Mouse (Mus musculus): ENCODE measurements at regions not wholly inside any gene's neighbourhood (a gene's known extent, or its start where the extent isn't known, plus 50 kb on each side); places are given as distances from the start of the nearest gene placed in this dataset.
A peak's percentile ranks its signal among the peaks of the same experiment; 100 is the strongest.

DNA sequence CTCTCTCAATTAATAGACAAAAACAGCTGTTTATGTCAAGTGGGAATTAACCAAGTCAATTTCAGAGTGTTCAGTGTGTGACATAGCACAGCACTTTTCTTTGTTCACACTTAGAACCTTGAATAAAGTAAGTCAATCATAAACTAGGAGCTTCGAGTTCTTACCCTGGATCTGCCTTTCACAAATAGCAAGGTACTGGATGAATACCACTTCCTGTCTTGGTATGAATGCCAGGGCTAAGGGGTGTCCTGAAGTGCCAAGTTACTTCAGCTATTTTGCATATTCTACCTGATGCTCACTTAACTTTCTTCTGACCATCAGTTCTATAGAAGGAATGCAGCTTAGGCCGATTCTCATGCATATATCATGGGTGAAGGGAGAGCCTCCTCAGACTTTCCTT lies 90.1 kb upstream of the Rasgrp1 start:
- Histone ChIP-seq H3K27me3 (no peaks in the 10 kb centered on the region), H3K4me3 (no peak overlapping the region), H3K27ac (replicated peaks) (no peak overlapping the region), H3K36me3 (no peaks in the 10 kb centered on the region), H3K9me3 (no peaks in the 10 kb centered on the region), H3K9ac (no peak overlapping the region), H3K4me1 (replicated peaks) (0 out of 2 replicates have a peak, but pooled peaks cover 9% of the 10 kb centered on the region), H3K4me2 (no peak overlapping the region)
- 73% methylated on average over 2 of the region's 2 CpGs for WGBS
- ATAC-seq (ENCODE audit: low FRiP score, low read depth) = no peak

- WGBS = 81% methylated on average over 2 of the region's 2 CpGs
- ATAC-seq (ENCODE audit: low FRiP score, low read depth) = no peak
- H3K4me1 ChIP-seq (replicated peaks) = 0 out of 2 replicates have a peak, but pooled peaks cover 9% of the 10 kb centered on the region
- H3K27me3 ChIP-seq = no peaks in the 10 kb centered on the region
- H3K9ac ChIP-seq = no peak overlapping the region
- H3K9me3 ChIP-seq = no peaks in the 10 kb centered on the region
- H3K4me3 ChIP-seq = no peak overlapping the region
- no peaks in the 10 kb centered on the region for H3K36me3 ChIP-seq
- H3K4me2 ChIP-seq = no peak overlapping the region
- no peak overlapping the region for H3K27ac ChIP-seq (replicated peaks)
Observed at GRCm38 (mm10) chr2:117433482-117433881, 90.7 kb upstream of the Rasgrp1 start.

DNA sequence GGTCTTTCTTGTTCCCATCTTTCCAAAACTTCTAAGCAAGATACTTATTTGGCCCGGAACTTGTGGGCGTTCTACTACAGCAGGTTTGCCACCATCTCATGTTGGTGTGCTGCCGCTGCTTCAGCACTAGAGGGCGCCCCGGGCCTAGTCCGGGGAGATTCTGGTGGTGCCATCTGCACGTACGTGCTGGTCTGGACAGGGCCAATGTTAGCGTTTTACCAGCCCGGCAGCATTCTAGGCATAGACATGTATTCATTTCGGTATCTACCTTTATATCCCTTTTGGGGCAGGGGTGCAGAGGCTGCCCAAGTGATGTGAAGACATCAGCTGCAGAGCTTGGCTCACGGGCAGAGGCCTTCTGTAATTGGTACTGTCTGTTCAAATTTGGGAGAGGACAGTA lies 95.3 kb upstream of the Rasgrp1 start:
- H3K27me3 ChIP-seq = no peaks in the 10 kb centered on the region
- no peak overlapping the region for H3K27ac ChIP-seq (replicated peaks)
- no peak overlapping the region for H3K4me2 ChIP-seq
- no peaks in the 10 kb centered on the region for H3K4me1 ChIP-seq (replicated peaks)
- no peaks in the 10 kb centered on the region for H3K9me3 ChIP-seq
- H3K9ac ChIP-seq = no peak overlapping the region
- H3K4me3 ChIP-seq = no peak overlapping the region
- no peaks in the 10 kb centered on the region for H3K36me3 ChIP-seq
- no peak for ATAC-seq (ENCODE audit: low FRiP score, low read depth)
- WGBS = 85% methylated on average over 12 of the region's 12 CpGs

GRCm38 (mm10) chr2:117438586-117439371 lies 96.0 kb upstream of the Rasgrp1 start:
- no peaks in the 10 kb centered on the region for H3K27me3 ChIP-seq
- H3K4me1 ChIP-seq (replicated peaks) = no peaks in the 10 kb centered on the region
- ATAC-seq (ENCODE audit: low FRiP score, low read depth) = peak; percentile 83
- no peak overlapping the region for H3K4me3 ChIP-seq
- no peak overlapping the region for H3K27ac ChIP-seq (replicated peaks)
- 68% methylated on average over 8 of the region's 8 CpGs for WGBS
- no peak overlapping the region for H3K9ac ChIP-seq
- H3K9me3 ChIP-seq = no peaks in the 10 kb centered on the region
- no peak overlapping the region for H3K4me2 ChIP-seq
- H3K36me3 ChIP-seq = no peaks in the 10 kb centered on the region

- 52% methylated on average over 12 of the region's 12 CpGs for WGBS
- Histone ChIP-seq H3K27me3 (no peaks in the 10 kb centered on the region), H3K4me1 (replicated peaks) (no peaks in the 10 kb centered on the region), H3K4me3 (no peak overlapping the region), H3K4me2 (no peak overlapping the region), H3K36me3 (no peaks in the 10 kb centered on the region), H3K9ac (no peak overlapping the region), H3K27ac (replicated peaks) (no peak overlapping the region), H3K9me3 (no peaks in the 10 kb centered on the region)
- peak; percentile 78 for ATAC-seq (ENCODE audit: low FRiP score, low read depth)
Observed at GRCm38 (mm10) chr2:117439372-117440183, 96.8 kb upstream of the Rasgrp1 start.

GRCm38 (mm10) chr2:117440801-117441281 lies 98.0 kb upstream of the Rasgrp1 start:
- H3K4me2 ChIP-seq = no peak overlapping the region
- 86% methylated on average over 7 of the region's 7 CpGs for WGBS
- no peak for ATAC-seq (ENCODE audit: low FRiP score, low read depth)

DNA sequence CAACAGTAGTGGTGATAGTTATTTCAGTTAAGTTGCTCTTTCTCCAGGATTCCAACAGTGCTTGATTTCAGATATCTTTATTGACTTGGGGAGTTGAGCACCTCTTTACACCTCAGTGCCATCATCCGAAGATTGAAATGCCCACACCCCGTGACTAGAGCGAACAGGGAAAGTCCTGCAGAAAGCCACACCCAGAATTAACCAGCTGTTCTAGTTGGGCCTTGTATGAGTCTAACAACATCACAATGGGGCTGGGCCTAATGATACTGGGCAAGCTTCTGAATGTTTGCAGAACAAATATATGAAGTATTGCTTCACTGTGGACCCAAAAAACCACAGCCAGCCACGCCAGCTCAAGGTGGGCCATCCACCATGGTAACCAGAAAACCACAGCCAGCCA lies 100.1 kb upstream of the Rasgrp1 start:
- no peaks in the 10 kb centered on the region for H3K4me1 ChIP-seq (replicated peaks)
- ATAC-seq (ENCODE audit: low FRiP score, low read depth) = no peak
- 84% methylated on average over 4 of the region's 4 CpGs for WGBS
- H3K4me3 ChIP-seq = no peak overlapping the region
- H3K9ac ChIP-seq = no peak overlapping the region
- H3K27ac ChIP-seq (replicated peaks) = no peak overlapping the region
- H3K27me3 ChIP-seq = no peaks in the 10 kb centered on the region
- H3K36me3 ChIP-seq = no peaks in the 10 kb centered on the region
- H3K9me3 ChIP-seq = no peaks in the 10 kb centered on the region
- H3K4me2 ChIP-seq = no peak overlapping the region

More at GRCm38 (mm10) chr2:117440801-117441281, 98.0 kb upstream of the Rasgrp1 start:
- Histone ChIP-seq H3K9me3 (no peaks in the 10 kb centered on the region), H3K27me3 (no peaks in the 10 kb centered on the region), H3K9ac (no peak overlapping the region), H3K4me1 (replicated peaks) (no peaks in the 10 kb centered on the region), H3K4me3 (no peak overlapping the region), H3K36me3 (no peaks in the 10 kb centered on the region), H3K27ac (replicated peaks) (no peak overlapping the region)

DNA sequence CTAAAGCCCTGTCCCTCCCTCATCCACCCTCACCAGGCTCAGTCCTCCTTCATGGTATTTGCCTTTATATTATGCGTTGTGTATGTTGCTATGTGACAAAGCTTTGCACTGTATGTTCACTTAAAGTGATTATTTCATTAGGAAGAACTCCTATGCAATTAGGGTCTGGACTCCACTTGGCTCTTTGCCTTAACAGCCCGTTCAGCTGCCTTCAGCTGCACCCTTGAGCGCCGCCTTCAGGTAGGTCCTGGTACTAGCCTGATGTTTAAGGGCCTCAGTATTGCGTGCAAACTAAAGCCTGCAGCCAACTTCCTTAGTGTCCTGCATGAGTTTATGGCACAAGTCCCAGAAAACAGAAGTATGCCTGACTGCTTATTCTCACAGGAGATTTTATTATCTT lies 101.9 kb upstream of the Rasgrp1 start:
- no peaks in the 10 kb centered on the region for H3K36me3 ChIP-seq
- no peak overlapping the region for H3K9ac ChIP-seq
- no peak overlapping the region for H3K27ac ChIP-seq (replicated peaks)
- H3K4me1 ChIP-seq (replicated peaks) = no peaks in the 10 kb centered on the region
- no peaks in the 10 kb centered on the region for H3K9me3 ChIP-seq
- no peak for ATAC-seq (ENCODE audit: low FRiP score, low read depth)
- 36% methylated on average over 5 of the region's 5 CpGs for WGBS
- H3K4me2 ChIP-seq = no peak overlapping the region
- H3K27me3 ChIP-seq = no peaks in the 10 kb centered on the region
- no peak overlapping the region for H3K4me3 ChIP-seq

DNA sequence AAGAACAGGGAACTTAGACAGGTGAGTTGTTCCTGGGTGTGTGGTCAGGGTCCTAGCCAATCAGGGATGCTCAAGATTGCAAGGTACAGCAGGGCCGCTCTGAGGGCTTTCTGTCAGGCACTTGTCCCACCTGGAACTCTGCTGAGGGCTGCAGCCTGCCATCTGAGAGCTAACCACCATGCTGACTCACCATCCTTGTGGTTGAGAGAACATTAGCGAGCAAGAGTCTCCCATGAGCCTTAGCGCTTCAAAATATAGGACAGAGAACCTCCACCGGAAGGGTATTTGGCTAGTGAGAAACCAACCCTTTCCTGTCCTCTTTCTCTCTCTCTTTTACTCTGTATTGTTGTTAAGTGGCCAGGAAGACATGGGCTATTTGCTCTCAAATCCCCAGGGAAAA lies 104.1 kb upstream of the Rasgrp1 start:
- H3K27ac ChIP-seq (replicated peaks) = no peak overlapping the region
- no peak overlapping the region for H3K4me2 ChIP-seq
- no peak for ATAC-seq (ENCODE audit: low FRiP score, low read depth)
- H3K27me3 ChIP-seq = no peaks in the 10 kb centered on the region
- WGBS = 91% methylated on average over 4 of the region's 4 CpGs
- H3K4me3 ChIP-seq = no peak overlapping the region
- no peaks in the 10 kb centered on the region for H3K9me3 ChIP-seq
- no peak overlapping the region for H3K9ac ChIP-seq
- no peaks in the 10 kb centered on the region for H3K36me3 ChIP-seq
- H3K4me1 ChIP-seq (replicated peaks) = no peaks in the 10 kb centered on the region

DNA sequence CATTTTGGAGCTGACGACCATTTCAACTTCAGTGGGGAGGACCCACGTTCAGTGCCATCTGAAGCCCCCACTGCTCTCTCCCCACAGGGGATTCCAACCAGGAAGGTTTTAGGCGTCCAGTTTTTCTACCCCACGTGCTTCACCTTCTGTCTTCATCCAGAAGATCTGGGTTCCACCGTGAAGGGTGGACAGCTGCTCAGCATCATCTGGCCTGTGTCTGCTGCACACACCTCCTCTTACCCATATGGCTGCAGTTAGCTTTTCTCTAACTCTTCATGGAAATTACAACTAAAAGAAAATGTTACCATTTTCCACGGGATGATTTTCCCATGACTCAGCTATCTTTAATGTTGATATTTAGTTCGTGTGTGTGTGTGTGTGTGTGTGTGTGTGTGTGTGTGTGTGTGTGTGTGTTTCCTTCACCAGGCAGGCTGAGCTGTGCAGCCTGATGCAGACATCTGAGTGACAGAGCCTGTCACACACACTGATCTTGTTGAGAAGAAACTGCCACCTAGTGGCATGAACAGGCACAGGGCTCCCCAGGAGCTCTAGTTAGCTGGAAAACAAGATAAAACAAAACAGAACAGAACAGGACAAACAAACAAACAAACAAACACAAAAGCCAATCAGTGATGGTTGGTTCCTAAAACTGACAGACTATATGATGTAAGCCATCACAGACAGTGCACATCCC lies 107.5 kb upstream of the Rasgrp1 start:
- Histone ChIP-seq H3K36me3 (no peaks in the 10 kb centered on the region), H3K4me2 (no peak overlapping the region), H3K4me3 (no peak overlapping the region), H3K9me3 (no peaks in the 10 kb centered on the region), H3K27ac (replicated peaks) (no peak overlapping the region), H3K9ac (no peak overlapping the region), H3K27me3 (no peaks in the 10 kb centered on the region), H3K4me1 (replicated peaks) (no peaks in the 10 kb centered on the region)
- 64% methylated on average over 7 of the region's 7 CpGs for WGBS
- peak; percentile 84 for ATAC-seq (ENCODE audit: low FRiP score, low read depth)

DNA sequence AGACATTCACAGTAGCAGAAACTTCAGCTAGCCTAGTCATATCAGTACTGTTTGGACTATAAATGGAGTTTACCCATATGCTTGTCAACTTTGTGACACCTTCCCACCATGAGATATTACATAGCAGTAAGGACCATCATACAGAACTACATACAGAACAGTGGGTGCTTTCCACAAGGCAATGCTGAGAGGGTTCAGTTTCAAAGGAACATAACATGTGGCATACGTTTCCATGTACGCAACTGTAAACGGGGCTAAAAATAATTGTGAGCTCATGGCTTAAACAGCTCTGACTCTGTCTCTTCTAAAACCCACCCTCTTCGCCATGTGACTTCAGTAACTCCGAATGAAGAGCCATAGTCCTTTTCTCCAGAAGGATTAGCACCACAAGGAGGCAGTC lies 109.0 kb upstream of the Rasgrp1 start:
- Histone ChIP-seq H3K4me2 (no peak overlapping the region), H3K27me3 (no peaks in the 10 kb centered on the region), H3K36me3 (no peaks in the 10 kb centered on the region), H3K27ac (replicated peaks) (no peak overlapping the region), H3K4me1 (replicated peaks) (peaks cover 10% of the 10 kb centered on the region; the same call in 1 of the 2 replicates), H3K9ac (no peak overlapping the region), H3K4me3 (no peak overlapping the region), H3K9me3 (no peaks in the 10 kb centered on the region)
- 88% methylated on average over 5 of the region's 5 CpGs for WGBS
- ATAC-seq (ENCODE audit: low FRiP score, low read depth) = no peak

All from hindbrain, embryonic 15.5 days (tissue).